Mouse (Mus musculus) lung, postnatal 0 days (tissue): ENCODE results near the gene Natd1.

Source experiments
- CTCF ChIP-seq: IDR thresholded peaks from 2 replicates; pipeline ENCODE4 v1.5.1; 2016; ENCODE audit warnings: antibody characterized with exemption, mild to moderate bottlenecking
- EP300 ChIP-seq: IDR thresholded peaks from 2 replicates; pipeline ENCODE4 v1.6.1; 2016; ENCODE audit warnings: antibody characterized with exemption, mild to moderate bottlenecking, control low read depth

- TF ChIP-seq CTCF (no peak), EP300 (no peak)
Measured at GRCm38 (mm10) chr11:60867904-60868303, 46.6 kb downstream of the Natd1 start.
